Mouse (Mus musculus) granulocyte monocyte progenitor cell, adult 5-6 weeks (primary cell): Measurements from ENCODE around the gene Jph3. TPM values are rescaled to one million over a fixed set of nuclear protein-coding genes. Genes with fewer than 3 reads are reported as not detected.

Experiments used
- ATAC-seq: replicated peaks from 2 replicates; pipeline ENCODE4 v1.8.0; 2016; ENCODE audit warnings: mild to moderate bottlenecking, moderate TSS enrichment, inconsistent platforms; ENCODE audit not compliant: poor library complexity, severe bottlenecking
- total RNA-seq, 2 experiments: library from RNA; stranded (forward) in 1 of 2; stranded (reverse) in 1 of 2; fragments of 200-712, 200-1000 nt in 1 of 2; fragments of >200 nt in 1 of 2; fragmentation: Nextera tagmentation in 1 of 2; gene quantifications; 2 replicates each; pipeline ENCODE4 v1.2.3; 2014 to 2017

The Jph3 gene
- total RNA-seq, 2 experiments from 2014 or later = not detected

DNA sequence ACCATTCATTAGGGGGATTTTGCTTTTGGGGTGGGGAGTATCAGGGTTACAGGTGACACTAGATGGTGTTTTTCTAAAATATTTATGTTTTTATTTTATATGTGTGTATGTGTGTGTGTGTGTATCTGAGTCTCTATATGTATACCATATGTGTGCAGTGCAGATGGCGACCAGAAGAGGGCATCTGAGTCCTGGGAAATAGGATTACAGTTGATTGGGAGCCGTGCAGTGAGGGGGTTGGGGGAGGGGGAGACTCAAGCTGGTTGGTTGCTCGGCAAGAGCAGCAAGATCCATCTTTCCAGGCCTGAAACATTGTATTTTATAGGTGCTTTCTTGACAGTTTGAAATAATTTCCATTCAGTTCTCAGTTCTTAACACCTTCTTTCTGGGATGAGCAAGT, 2.3 kb upstream of the Jph3 start:
- ATAC-seq = no peak

DNA sequence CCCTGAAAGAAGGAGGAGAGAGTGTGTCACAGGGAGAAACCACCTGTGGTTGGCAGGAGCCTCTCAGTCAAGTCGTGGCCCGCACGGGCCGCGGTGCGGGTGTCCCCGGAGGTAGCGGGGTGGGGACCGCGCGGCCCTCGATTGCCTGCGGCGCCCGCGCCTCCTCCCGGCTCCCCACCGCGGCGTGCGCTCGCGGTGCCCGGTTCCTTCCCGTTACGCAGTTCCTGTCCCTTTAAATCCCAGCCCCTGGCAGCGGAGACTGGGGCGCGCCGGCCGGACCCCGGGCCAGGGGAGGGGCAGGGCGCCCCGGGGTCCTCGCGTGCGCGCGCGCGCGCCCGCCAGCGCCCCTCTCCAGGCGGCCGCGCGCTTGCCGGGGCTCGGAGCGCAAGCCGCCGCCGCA, 331 bp downstream of the Jph3 start:
- ATAC-seq = no peak

DNA sequence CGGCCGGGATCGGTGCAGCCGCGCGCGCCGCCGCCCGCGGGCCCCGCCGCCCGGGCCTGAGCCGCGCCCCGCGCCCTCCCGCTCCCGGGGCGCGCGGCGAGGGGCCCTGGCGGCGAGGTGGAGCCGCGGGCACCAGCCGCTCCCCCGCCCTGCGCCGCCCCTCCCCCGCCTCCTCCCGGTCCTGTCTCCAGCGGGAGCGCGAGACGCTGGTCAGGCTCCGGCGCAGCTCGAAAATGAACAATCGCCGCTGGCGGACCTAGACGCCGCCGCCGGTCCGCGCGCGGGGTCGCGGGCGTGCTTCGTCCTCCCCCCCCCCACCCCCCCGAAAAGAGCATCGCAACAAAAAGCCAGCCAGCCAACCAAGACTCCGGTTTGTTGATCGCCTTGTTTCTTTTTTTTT, 747 bp downstream of the Jph3 start:
- ATAC-seq = no peak

DNA sequence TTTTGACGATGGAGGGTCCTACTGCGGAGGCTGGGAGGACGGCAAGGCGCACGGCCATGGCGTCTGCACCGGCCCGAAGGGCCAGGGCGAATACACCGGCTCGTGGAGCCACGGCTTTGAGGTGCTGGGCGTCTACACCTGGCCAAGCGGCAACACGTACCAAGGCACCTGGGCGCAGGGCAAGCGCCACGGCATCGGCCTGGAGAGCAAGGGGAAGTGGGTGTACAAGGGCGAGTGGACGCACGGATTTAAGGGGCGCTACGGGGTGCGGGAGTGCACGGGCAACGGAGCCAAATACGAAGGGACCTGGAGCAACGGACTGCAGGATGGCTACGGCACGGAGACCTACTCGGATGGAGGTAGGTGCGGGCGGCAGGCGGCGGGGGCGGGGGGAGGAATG, 1.2 kb downstream of the Jph3 start:
- no peak for ATAC-seq

DNA sequence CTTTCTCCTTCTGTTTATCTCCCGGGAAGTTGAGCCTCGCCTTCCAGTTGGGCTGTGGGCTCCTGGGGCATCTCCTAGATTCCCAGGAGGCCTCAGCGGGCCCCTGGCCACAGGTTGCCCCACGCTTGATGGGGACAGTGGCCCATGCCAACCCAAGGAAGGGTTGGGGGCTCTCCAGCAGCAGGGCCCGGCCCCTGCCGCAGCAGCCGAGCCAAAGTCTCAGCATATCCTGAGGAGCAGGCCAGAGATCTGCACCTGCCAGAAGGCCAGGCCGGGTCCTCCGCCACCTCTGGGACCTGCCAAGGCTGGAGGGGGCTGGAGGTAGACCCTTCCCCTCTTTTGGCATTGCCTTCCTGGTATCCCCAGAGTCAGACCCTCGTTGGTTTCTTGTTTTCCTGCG, 1.6 kb downstream of the Jph3 start:
- no peak for ATAC-seq

DNA sequence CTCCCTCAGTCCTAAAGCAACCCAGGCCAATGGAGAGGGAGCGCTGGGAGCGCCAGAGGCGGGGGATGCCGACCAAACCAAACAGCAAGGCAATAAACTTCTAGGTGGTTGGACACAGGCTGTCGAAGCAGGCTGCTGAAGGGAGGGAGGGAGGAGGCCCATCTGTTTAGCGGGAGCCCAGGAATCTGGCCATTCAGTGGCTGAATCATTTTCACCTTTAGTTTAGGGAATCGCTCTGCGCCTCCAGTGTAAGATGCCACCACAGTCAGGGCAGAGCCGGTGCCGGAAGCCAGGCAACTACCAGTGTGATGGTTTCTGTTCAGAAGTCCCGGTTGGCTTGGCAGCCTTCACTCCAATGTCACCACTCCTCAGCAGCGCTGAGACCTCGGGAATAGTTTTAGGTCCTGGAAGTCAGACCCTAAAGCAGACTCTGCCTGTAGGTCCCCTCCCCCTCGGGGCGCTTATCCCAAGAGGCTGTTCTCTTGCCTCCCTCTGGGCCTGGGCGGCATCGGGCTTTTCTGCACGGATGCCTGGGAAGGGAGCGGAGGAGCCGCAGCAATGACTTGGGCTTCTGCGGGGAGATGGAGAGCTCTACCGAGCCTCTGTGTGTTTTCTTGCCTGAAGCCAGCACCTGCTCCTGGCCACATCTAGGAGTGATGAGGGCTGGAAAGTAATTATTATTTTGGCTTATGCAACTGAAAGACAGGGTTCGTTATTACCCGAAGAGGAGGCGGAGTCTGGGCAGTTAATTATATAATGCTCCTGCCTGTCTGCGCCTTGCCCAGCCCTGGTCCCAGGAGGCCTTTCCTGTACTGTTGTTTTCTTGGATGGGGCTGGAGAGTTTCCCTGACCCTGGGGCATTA, 2.3 kb downstream of the Jph3 start:
- ATAC-seq = no peak

DNA sequence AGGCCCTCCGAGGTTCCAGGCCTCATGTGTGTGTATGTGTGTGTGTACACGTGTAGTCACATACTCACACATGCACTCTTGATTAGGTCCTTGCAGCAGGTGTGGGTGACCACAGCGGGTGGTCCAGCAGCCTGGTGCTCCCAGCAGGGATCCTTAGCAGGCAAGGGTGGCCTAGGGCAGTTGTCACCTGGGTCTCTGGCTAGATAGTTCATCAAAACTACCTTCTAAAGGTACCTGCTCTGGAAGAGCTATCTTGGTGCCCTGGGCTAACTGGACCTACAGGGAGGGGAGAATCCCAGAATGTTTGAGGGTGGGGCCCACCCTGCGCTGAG, 2.9 kb downstream of the Jph3 start:
- ATAC-seq = no peak

DNA sequence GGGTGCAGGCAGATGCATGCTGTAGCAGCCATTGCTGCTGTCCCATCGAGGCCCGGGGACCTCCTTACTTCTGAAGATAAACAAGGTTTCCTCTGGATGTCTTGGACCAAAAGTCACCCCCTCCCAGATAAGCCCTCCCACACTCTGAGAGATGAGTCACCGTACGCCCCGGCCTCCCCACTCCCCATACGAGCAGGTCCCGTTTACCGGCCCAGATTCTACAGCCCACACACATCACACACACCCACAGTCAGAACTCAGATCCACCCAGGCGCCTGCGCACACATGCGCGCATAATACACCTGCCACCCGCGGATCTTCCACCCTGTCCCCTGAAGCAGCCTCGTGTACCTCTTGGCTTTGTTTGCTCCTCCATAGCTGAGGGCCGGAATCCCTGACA, 4.8 kb downstream of the Jph3 start:
- ATAC-seq = no peak

DNA sequence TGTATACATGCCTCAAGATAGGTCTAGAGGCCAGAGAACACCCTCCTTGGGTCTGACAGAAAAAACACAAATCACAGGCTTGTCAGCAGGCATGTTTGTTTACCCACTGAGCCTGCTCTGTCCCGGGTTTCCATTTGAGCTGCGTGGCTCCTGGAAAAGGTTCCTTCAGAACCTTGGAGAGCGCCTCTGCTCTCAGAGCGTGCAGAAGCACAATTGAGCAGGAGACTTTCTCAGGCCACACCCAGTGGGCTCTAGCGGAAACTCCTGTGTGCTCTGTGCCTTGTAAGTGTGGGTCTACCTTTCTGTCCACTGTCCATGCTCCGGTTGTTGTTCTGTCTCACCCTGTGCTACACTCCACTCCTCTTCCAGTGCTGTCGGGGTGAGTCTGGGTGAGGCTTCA, 6.8 kb downstream of the Jph3 start:
- ATAC-seq = peak; percentile 66

DNA sequence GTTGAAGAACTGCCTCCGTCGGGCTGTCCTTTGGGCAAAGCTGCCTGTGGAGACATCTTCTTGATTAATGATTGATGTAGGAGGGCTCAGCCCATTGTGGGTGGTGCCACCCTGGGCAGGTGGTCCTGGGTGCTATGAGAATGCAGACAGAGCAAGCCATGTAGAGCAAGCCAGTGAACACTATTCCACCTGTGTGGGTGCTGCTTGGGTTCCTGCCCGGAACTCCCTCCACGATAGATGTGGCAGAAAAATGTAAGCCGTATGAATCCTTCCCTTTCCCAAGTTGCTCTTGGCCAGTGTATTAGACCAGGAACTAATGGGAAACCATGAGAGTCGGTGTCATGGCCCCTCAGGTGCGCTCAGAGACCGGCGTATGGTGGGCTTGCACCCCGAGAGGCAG, 11.3 kb downstream of the Jph3 start:
- ATAC-seq = no peak

DNA sequence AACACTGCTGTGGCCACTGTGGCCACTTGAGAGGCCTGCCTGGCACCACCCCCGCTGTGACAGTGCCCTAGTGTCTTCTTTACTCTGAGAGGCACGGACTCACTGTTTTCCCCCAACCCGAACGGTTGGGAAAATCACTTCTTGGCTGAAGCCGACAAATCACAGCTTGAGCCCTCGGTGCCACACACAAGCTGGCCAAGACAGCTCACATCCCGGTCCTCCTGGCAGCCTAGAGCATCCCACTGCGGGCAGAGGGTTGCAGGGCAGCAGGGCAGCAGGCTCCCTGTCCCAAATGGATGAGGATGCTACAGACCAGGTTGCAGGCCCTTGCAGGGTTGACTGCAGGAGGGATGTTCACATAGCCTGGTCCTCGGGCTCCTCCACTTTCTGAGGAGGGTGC, 20.1 kb downstream of the Jph3 start:
- ATAC-seq = no peak

DNA sequence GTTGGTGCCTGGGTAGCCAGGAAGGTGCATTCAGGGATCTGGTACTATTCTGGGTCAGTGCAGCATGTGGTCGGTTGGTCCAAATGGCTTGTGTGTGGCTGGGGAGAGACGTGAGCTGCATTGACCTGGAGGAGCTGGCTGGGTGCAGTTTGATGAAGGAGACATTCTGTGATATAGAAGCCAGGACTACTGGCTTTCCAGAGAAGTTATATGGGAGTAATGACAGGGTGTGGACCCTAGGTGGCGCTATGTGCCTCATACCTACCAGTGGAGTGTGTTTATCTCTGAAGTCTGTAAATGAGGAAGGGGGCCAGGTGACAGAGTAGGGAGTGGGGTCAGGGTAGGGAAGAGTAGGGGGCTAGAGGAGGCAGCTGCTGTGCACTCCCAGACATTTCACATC, 21.1 kb downstream of the Jph3 start:
- 0 out of 2 replicates have a peak, but pooled peaks have one; percentile 43 for ATAC-seq

DNA sequence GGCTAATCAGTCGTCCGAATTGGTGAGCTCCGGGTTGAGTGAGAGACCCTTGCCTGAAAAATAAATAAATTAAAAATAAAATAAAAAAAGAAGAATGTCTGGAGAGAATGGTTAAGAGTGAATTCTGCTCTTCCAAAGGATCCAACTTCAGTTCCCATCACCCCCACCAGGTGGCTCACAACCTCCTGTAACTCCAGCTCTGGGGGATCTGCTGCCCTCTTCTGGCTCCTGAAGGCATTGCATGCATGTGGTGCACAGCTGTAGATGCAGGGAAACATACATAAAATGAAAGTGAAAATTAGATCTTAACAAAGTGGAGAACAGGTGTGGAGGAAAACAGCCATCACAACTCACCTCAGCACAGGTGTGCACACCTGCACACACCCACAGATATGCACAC, 22.0 kb downstream of the Jph3 start:
- peak; percentile 81 for ATAC-seq

DNA sequence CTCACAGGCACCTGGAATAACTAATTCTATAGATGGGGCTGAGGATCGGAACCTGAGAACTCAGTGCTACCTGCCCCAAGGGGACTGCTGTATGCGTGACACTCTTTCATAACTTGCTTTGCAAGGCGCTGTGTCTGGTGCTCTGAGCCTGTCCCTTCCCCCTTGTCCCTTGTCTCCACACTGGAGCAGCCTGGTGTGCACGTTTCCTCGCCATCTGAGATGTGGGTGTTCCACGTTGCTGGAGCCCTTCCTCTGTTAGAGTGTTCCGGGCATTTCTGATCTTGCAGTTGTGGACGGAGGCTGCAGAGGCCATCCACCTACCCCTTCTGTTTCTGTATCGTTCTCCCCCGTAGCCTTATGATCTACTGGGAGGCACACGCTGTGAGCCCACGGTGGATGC, 29.0 kb downstream of the Jph3 start:
- ATAC-seq = no peak

DNA sequence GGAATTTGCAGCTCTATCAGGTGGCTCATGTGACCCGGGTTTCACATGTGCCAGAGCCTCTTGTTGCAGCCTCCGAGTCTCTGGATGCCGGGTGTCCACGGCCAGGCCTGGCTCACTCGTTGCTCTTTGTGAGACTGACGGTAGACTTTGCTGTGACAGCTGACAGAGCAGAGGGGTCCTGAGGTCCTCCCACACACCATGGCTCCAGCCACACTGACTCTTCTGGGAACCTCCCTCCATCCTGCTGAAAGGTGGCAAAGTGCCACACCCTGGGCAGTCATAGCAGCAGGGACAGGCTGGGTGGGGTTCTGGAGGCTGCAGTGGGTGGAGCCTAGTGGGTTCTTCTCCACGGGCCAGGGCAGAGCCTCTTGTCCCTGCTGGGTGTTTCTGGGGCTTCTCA, 31.1 kb downstream of the Jph3 start:
- ATAC-seq = no peak

DNA sequence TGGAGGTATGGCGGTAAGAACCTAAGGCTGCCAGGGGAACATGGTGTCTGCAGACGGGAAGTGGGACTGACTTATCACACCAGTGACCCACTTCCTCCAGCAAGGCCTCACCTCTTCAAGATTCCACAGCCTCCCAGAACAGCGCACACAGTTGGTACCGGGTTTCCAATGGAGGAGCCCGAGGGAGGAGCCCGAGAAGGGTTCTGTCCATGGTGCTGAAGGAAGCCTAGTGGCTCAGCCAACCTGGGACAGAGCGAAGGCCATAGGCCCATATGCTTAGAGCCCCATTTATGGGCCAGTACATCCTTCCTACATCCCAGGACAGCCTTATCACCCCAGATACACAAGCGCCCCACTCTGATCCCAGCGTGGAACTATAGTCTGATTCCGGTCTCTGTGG, 32.1 kb downstream of the Jph3 start:
- peak; percentile 83 for ATAC-seq

DNA sequence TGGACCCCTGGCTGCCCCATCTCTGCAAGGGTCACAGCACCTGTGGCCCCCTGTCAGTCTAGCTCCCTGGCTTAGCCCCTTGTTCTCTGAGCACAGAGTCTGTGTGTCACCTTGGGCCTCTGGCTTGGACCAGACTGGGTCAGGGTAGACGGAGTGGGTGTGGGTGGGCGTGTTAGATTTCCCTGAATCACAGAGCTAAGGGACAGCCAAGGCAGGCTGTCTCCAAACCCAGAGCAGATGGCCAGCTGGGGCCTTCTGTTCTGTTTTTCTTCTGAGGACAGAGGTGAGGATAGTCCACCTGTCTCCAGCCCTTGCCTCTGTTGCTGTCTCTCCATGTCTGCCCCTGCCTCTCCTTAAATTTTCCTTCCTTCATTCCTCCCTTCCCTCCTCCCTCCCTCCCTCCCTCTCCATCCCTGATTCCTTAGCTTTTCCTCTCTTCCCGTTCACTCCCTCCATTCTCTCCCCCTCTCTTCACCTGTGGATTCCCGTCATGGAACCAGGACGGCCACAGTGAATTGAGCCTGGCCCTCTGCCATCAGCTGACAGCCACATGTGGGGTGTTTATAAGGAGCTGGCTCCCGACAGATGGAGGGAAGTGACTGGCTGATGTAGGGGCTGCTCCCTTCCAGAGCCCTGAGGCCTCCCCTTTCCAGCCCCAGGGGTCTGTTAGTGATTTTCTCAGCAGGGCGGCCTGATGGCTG, 33.7 kb downstream of the Jph3 start:
- no peak for ATAC-seq

DNA sequence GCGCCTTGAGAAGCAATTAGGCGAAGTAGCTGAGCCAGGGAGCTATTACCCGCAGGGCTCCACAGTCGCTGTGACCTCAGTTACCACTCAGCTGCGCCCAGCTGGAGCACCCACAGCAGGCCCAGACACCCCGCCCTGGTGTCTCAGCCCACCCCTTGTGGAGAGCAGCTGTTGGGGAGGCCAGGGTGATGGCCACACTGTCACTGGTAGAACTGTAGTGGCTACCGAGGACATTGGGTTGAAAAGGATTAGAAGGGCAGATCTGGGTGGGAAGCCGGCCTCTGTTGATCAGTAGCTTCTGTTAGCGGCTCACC, 34.2 kb downstream of the Jph3 start:
- no peak for ATAC-seq

DNA sequence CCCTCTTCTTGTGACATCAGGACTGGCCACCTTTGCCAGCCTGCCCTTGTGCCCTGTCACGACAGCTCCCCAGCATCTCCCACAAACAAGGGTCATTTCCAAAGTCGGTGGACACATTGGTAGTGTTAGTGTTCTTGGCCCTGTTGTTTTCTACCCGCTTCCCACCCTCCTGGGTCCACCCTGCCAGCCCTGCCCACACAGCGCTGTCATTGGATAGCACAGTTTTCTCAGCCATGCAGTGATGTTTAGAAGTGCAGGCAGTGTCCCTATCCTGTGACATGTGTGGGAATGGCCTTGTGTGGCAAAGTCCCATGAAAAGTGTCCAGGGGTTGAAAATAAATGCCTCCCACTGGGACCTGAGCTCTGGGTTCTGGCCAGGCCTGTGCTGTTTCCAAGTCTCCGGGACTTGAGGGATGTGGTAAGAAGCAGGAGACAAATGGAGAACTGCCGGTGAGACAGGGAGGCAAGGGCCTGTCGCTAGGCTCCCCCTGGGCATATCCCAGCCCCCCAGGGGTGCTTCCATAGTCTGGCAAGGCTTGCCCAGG, 36.2 kb downstream of the Jph3 start:
- no peak for ATAC-seq

DNA sequence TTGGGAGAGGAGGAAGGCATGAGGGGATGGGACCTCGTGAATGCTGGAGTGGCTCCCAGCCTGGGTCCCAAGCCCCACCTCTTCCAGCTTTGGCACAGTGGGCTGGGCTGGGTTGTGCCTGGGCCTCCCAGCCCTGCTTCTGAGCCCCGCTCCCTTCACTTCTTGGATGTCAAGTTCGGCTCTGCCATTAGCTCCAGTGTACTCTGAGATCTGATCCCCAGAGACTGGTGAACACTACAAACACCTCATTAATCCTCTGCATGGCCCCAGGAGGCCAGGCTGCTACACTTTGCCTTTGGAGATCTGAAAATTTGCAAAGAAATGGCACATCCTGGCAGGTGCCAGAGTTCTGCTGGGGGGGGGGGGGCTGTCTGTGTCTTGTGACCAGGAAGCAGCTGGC, 39.7 kb downstream of the Jph3 start:
- no peak for ATAC-seq

DNA sequence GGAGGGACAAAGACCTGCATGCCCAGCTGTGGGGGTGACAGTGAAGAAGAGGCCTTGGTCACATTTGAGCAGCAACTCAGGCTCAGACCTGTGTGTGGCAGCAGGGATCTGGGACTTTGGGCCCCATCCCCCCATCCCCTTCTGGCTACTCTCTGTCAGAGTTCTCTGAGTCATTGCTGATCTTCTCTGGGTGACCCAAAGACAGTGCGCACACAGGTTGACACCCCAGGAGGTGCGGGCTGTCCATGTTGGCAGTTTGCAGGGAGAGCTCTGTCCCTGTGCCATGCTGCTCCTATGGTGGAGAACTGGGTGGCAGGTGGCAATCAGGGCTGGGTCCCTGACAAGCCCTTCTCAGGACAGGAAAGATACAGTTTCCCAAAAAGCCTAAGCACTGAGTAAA, 40.2 kb downstream of the Jph3 start:
- no peak for ATAC-seq
